Mouse (Mus musculus) C2C12 (cell line): ENCODE data around the gene Gabra4. TPM values are rescaled to one million over a fixed set of nuclear protein-coding genes. Genes with fewer than 3 reads are reported as not detected.
"Not testable (repeated sequence)": the region's sequence is repeated elsewhere in the genome, so short reads cannot be mapped to it uniquely, and the experiment has no call there.

Source experiments
- H3K27me3 ChIP-seq: one replicate; pipeline ENCODE4 v1.6.1; 2011; ENCODE audit not compliant: control insufficient read depth, insufficient read depth, insufficient read length
- H3K36me3 ChIP-seq: one replicate; pipeline ENCODE4 v1.6.1; 2011; ENCODE audit not compliant: control insufficient read depth, insufficient read depth
- H3K4me3 ChIP-seq: one replicate; pipeline ENCODE4 v1.5.1; 2011; ENCODE audit warnings: mild to moderate bottlenecking, control low read depth; ENCODE audit not compliant: poor library complexity, insufficient read depth, severe bottlenecking
- H3K79me2 ChIP-seq: one replicate; pipeline ENCODE4 v1.6.1; 2011; ENCODE audit not compliant: control insufficient read depth, insufficient read depth
- H3K79me3 ChIP-seq: one replicate; pipeline ENCODE4 v1.6.1; 2011; ENCODE audit warnings: low read depth, control low read depth
- H3ac ChIP-seq: one replicate; pipeline ENCODE3; 2011; ENCODE audit warnings: low read depth; ENCODE audit not compliant: control insufficient read depth, insufficient read length
- CEBPB ChIP-seq: IDR thresholded peaks from one replicate; pipeline ENCODE4 v1.6.1; 2011; ENCODE audit warnings: low read depth, mild to moderate bottlenecking, control low read depth, moderate library complexity
- CTCF ChIP-seq: IDR thresholded peaks from one replicate; pipeline ENCODE4 v1.5.1; 2011; ENCODE audit not compliant: control insufficient read depth, insufficient read depth, insufficient read length
- FOSL1 ChIP-seq: IDR thresholded peaks from one replicate; pipeline ENCODE4 v1.8.0; 2011; ENCODE audit warnings: mild to moderate bottlenecking, low read length; ENCODE audit not compliant: poor library complexity, insufficient read depth, severe bottlenecking
- MAX ChIP-seq: IDR thresholded peaks from one replicate; pipeline ENCODE4 v1.6.1; 2011; ENCODE audit warnings: mild to moderate bottlenecking, control low read depth
- MYOD1 ChIP-seq: IDR thresholded peaks from one replicate; pipeline ENCODE4 v1.6.1; 2011; ENCODE audit warnings: low read depth; ENCODE audit not compliant: control insufficient read depth, insufficient read length
- MYOG ChIP-seq: IDR thresholded peaks from one replicate; pipeline ENCODE4 v1.6.1; 2011; ENCODE audit not compliant: control insufficient read depth, insufficient read length; ENCODE audit errors: extremely low read depth
- USF1 ChIP-seq: IDR thresholded peaks from one replicate; pipeline ENCODE4 v1.6.1; 2011; ENCODE audit warnings: low read depth, mild to moderate bottlenecking, control low read depth, moderate library complexity
- polyA plus RNA-seq: library from polyadenylated mRNA; unstranded; fragments of >200 nt; fragmentation: generic; extraction: Trizol; gene quantifications from one replicate; pipeline ENCODE4 v1.2.1, GENCODE M21; 2012; ENCODE audit warnings: missing spikeins

Gabra4 gene
- polyA plus RNA-seq, 1 experiment: not detected

GRCm38 (mm10) chr5:71593745-71594255, 64.3 kb downstream of the Gabra4 start:
- no peak overlapping the region for H3ac ChIP-seq
- H3K4me3 ChIP-seq: no peak overlapping the region
- TF ChIP-seq USF1 (no peak), MAX (no peak), CTCF (no peak)
- H3K36me3 ChIP-seq: no peaks in the 10 kb centered on the region
- H3K79me2 ChIP-seq: no peaks in the 10 kb centered on the region
- H3K79me3 ChIP-seq: no peaks in the 10 kb centered on the region
- H3K27me3 ChIP-seq: no peaks in the 10 kb centered on the region

- TF ChIP-seq FOSL1: no peak
- no peak for TF ChIP-seq MYOG
- no peak for TF ChIP-seq CTCF
- no peak for TF ChIP-seq MAX
- TF ChIP-seq CEBPB: no peak
- no peak for TF ChIP-seq USF1
- TF ChIP-seq MYOD1: no peak
- no peaks in the 10 kb centered on the region for H3K27me3 ChIP-seq
These were observed 86.4 kb downstream of the Gabra4 start for GRCm38 (mm10) chr5:71571646-71572237.

GRCm38 (mm10) chr5:71548079-71548478, 110.0 kb downstream of the Gabra4 start, which contains the start of gene Cox7b2:
Gene Cox7b2, minus strand, starts transcription at chr5:71548205.
- no peaks in the 10 kb centered on the region for H3K79me3 ChIP-seq
- TF ChIP-seq MYOG (no peak), CTCF (no peak), USF1 (no peak), FOSL1 (no peak), CEBPB (no peak), MYOD1 (no peak)
- H3K79me2 ChIP-seq: no peaks in the 10 kb centered on the region
- H3K36me3 ChIP-seq: no peaks in the 10 kb centered on the region
- no peak within 1 kb of the TSS for H3ac ChIP-seq
- no peak within 1 kb of the TSS for H3K4me3 ChIP-seq
- H3K27me3 ChIP-seq: no peaks in the 10 kb centered on the region

More at GRCm38 (mm10) chr5:71571646-71572237, 86.4 kb downstream of the Gabra4 start:
- no peak overlapping the region for H3ac ChIP-seq
- H3K79me3 ChIP-seq: no peaks in the 10 kb centered on the region
- no peaks in the 10 kb centered on the region for H3K36me3 ChIP-seq
- H3K4me3 ChIP-seq: no peak overlapping the region
- H3K79me2 ChIP-seq: no peaks in the 10 kb centered on the region

- Histone ChIP-seq H3ac (no peak overlapping the region), H3K79me3 (no peaks in the 10 kb centered on the region), H3K79me2 (no peaks in the 10 kb centered on the region), H3K27me3 (no peaks in the 10 kb centered on the region), H3K4me3 (no peak overlapping the region), H3K36me3 (no peaks in the 10 kb centered on the region)
- TF ChIP-seq MYOG (no peak), MAX (no peak), FOSL1 (no peak), USF1 (no peak), CTCF (no peak), MYOD1 (no peak), CEBPB (no peak)
These were observed 112.6 kb downstream of the Gabra4 start for GRCm38 (mm10) chr5:71545554-71545953.

GRCm38 (mm10) chr5:71525486-71525885, 132.6 kb downstream of the Gabra4 start:
- H3K79me3 ChIP-seq, H3K79me2 ChIP-seq, H3ac ChIP-seq, H3K36me3 ChIP-seq, H3K27me3 ChIP-seq, H3K4me3 ChIP-seq: not testable (repeated sequence)

Other genes with a start within 250 kb of the Gabra4 start
- gene Cox7b2, start 110.1 kb downstream of the Gabra4 start, polyA plus RNA-seq: 0.67 TPM
- 0.01 TPM for gene Gabrb1, start 195 bp downstream of the Gabra4 start, polyA plus RNA-seq